Mouse (Mus musculus): Measurements from ENCODE around the gene Man2a2. TPM values are rescaled to one million over a fixed set of nuclear protein-coding genes. Genes with fewer than 3 reads are reported as not detected.

Man2a2 gene
- polyA plus RNA-seq (2015; fragmentation: Illumina TruSeq; extraction: RNeasy Lipid Tissue Mini Kit (QIAGEN cat#74804); ENCODE audit: insufficient read depth, low replicate concordance), result 42.3 TPM

GRCm38 (mm10) chr7:80371041-80371751, at the start of gene Man2a2:
TSS of gene Man2a2 (minus strand) at chr7:80371375.

GRCm38 (mm10) chr7:80405188-80405695, 34.1 kb upstream of the Man2a2 start, which contains the start of gene Furin:
TSS of gene Furin (minus strand) at chr7:80405436.

GRCm38 (mm10) chr7:80387633-80388543, 16.7 kb upstream of the Man2a2 start, which contains the start of gene Fes:
TSS of gene Fes (minus strand) at chr7:80387946.

GRCm38 (mm10) chr7:80342858-80343257, 28.3 kb downstream of the Man2a2 start, which contains the start of gene Hddc3:
TSS of gene Hddc3 (plus strand) at chr7:80343104.

GRCm38 (mm10) chr7:80340793-80341192, 30.4 kb downstream of the Man2a2 start, which contains the start of gene Unc45a:
TSS of gene Unc45a (minus strand) at chr7:80341005.

GRCm38 (mm10) chr7:80324043-80324815, 46.9 kb downstream of the Man2a2 start, which contains the start of gene Rccd1:
TSS of gene Rccd1 (minus strand) at chr7:80324454.

Other genes with a start within 250 kb of the Man2a2 start
- gene Sema4b, start 184.5 kb downstream of the Man2a2 start, polyA plus RNA-seq (2015; fragmentation: Illumina TruSeq; extraction: RNeasy Lipid Tissue Mini Kit (QIAGEN cat#74804); ENCODE audit: insufficient read depth, low replicate concordance), result 27.9 TPM
- gene Cib1, start 138.6 kb downstream of the Man2a2 start, polyA plus RNA-seq (2015; fragmentation: Illumina TruSeq; extraction: RNeasy Lipid Tissue Mini Kit (QIAGEN cat#74804); ENCODE audit: insufficient read depth, low replicate concordance), result 110 TPM
- 3.4 TPM for gene Gdpgp1, start 138.5 kb downstream of the Man2a2 start, polyA plus RNA-seq (2015; fragmentation: Illumina TruSeq; extraction: RNeasy Lipid Tissue Mini Kit (QIAGEN cat#74804); ENCODE audit: insufficient read depth, low replicate concordance)
- 0.23 TPM for gene Ttll13, start 125.0 kb downstream of the Man2a2 start, polyA plus RNA-seq (2015; fragmentation: Illumina TruSeq; extraction: RNeasy Lipid Tissue Mini Kit (QIAGEN cat#74804); ENCODE audit: insufficient read depth, low replicate concordance)
- 35.1 TPM for gene Ngrn, start 110.2 kb downstream of the Man2a2 start, polyA plus RNA-seq (2015; fragmentation: Illumina TruSeq; extraction: RNeasy Lipid Tissue Mini Kit (QIAGEN cat#74804); ENCODE audit: insufficient read depth, low replicate concordance)
- gene Vps33b, start 101.7 kb downstream of the Man2a2 start, polyA plus RNA-seq (2015; fragmentation: Illumina TruSeq; extraction: RNeasy Lipid Tissue Mini Kit (QIAGEN cat#74804); ENCODE audit: insufficient read depth, low replicate concordance), result 18.0 TPM
- 24.4 TPM for gene Prc1, start 76.9 kb downstream of the Man2a2 start, polyA plus RNA-seq (2015; fragmentation: Illumina TruSeq; extraction: RNeasy Lipid Tissue Mini Kit (QIAGEN cat#74804); ENCODE audit: insufficient read depth, low replicate concordance)
- gene Rccd1, start 46.9 kb downstream of the Man2a2 start, polyA plus RNA-seq (2015; fragmentation: Illumina TruSeq; extraction: RNeasy Lipid Tissue Mini Kit (QIAGEN cat#74804); ENCODE audit: insufficient read depth, low replicate concordance), result 39.0 TPM
- gene Unc45a, start 30.4 kb downstream of the Man2a2 start, polyA plus RNA-seq (2015; fragmentation: Illumina TruSeq; extraction: RNeasy Lipid Tissue Mini Kit (QIAGEN cat#74804); ENCODE audit: insufficient read depth, low replicate concordance), result 16.0 TPM
- gene Hddc3, start 28.3 kb downstream of the Man2a2 start, polyA plus RNA-seq (2015; fragmentation: Illumina TruSeq; extraction: RNeasy Lipid Tissue Mini Kit (QIAGEN cat#74804); ENCODE audit: insufficient read depth, low replicate concordance), result 21.5 TPM
- gene Fes, start 16.6 kb upstream of the Man2a2 start, polyA plus RNA-seq (2015; fragmentation: Illumina TruSeq; extraction: RNeasy Lipid Tissue Mini Kit (QIAGEN cat#74804); ENCODE audit: insufficient read depth, low replicate concordance), result 16.4 TPM
- gene Furin, start 34.1 kb upstream of the Man2a2 start, polyA plus RNA-seq (2015; fragmentation: Illumina TruSeq; extraction: RNeasy Lipid Tissue Mini Kit (QIAGEN cat#74804); ENCODE audit: insufficient read depth, low replicate concordance), result 10.5 TPM
- 13.8 TPM for gene Blm, start 163.7 kb upstream of the Man2a2 start, polyA plus RNA-seq (2015; fragmentation: Illumina TruSeq; extraction: RNeasy Lipid Tissue Mini Kit (QIAGEN cat#74804); ENCODE audit: insufficient read depth, low replicate concordance)